Mouse (Mus musculus): ENCODE results near the gene Wsb2.

DNA sequence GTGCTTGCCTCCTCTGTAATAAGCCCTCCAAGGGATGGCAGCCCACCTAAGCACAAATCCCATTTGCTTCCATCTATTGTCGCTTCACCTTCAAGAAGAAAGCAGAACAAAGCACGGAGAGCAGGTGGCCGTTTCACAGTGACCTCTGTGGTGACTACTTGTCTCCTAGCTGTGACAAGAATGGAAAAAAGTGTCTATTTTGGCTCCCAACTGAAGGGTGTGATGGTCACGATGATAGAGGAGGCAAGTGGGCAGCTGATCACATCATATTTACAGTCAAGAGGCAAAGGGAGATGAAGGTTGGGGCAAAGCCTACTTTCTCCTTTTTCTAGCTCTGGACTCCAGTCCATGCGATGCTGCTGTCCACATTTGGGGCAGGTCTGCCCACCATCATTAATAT, 38.7 kb downstream of the Wsb2 start:
- TF ChIP-seq CTCF (IDR thresholded peaks at IDR 0.05): no peak
- TF ChIP-seq POLR2A (IDR thresholded peaks at IDR 0.05; ENCODE audit: insufficient read depth, low read depth, low read length): no peak

All from heart, adult 2 months (tissue).